Mouse (Mus musculus): ENCODE measurements around the gene Pde9a. TPM values are rescaled to one million over a fixed set of nuclear protein-coding genes. Genes with fewer than 3 reads are reported as not detected.

The Pde9a gene
- total and polyA plus RNA-seq, 2 experiments from 2014 or later = 43.6 to 43.9 TPM

DNA sequence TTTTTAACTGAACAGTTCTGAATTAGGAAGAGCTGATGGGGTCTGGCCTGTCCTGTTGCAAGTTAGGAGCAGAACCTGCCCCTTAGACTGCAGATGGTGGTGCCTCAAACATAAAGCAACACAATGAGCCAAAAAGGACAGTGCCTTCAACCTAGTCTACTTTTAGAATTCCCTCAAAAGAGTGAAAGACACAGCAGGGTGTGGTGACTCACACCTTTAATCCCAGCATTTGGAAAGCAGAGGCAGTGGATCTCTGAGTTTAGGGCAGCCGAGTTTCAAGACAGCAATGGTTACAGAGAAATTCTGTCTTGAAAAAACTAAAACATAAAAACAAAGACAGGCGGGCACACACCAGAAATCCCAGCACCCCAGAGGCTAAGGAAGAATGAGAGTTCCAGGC lies 117.9 kb downstream of the Pde9a start:
- Histone ChIP-seq H3K9me3 (ENCODE audit: low read length) (no peaks in the 10 kb centered on the region), H3K27me3 (ENCODE audit: insufficient read depth, low read length) (no peaks in the 10 kb centered on the region), H3K9ac (no peak overlapping the region), H3K36me3 (ENCODE audit: insufficient read depth) (peaks cover 80% of the 10 kb centered on the region), H3K27ac (ENCODE audit: low read depth, low read length) (no peak overlapping the region), H3K4me2 (ENCODE audit: low read depth) (no peak overlapping the region), H3K4me1 (ENCODE audit: insufficient read depth) (no peaks in the 10 kb centered on the region), H3K4me3 (ENCODE audit: low read depth, low read length) (no peak overlapping the region)
- no peak for TF ChIP-seq CTCF (IDR thresholded peaks at IDR 0.05; ENCODE audit: low read depth)
- DNase-seq (no peak), ATAC-seq (no peak)
- 69% methylated on average over 2 of the region's 2 CpGs for WGBS

DNA sequence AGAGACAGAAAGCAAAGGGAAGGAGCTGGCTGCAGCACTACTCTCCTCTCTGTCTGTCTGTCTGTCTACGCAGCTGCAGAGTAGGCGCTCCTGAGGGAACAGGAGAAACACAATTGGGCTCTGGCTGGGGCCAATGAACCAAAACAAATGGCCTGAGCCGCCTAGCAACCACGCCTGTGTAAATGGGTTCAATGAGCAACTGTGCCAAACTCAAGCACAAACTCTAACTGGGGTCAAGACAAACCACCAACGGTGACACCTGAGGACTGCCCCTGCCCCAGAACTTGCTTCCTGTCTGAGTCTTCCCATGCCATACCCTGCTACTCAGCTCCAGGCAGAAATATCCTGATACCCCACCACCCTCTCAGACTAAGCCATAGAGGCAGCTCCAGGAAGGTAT lies 119.0 kb downstream of the Pde9a start:
- ATAC-seq (peak; percentile 5; the same call in 1 of the 2 replicates), DNase-seq (no peak)
- H3K36me3 ChIP-seq (ENCODE audit: insufficient read depth) = peaks cover 83% of the 10 kb centered on the region
- no peak overlapping the region for H3K27ac ChIP-seq (ENCODE audit: low read depth, low read length)
- WGBS = 33% methylated on average over 5 of the region's 5 CpGs
- H3K4me1 ChIP-seq (ENCODE audit: insufficient read depth) = no peaks in the 10 kb centered on the region
- no peak overlapping the region for H3K4me3 ChIP-seq (ENCODE audit: low read depth, low read length)
- no peaks in the 10 kb centered on the region for H3K9me3 ChIP-seq (ENCODE audit: low read length)
- H3K27me3 ChIP-seq (ENCODE audit: insufficient read depth, low read length) = no peaks in the 10 kb centered on the region
- no peak overlapping the region for H3K9ac ChIP-seq
- no peak overlapping the region for H3K4me2 ChIP-seq (ENCODE audit: low read depth)
- TF ChIP-seq CTCF (IDR thresholded peaks at IDR 0.05; ENCODE audit: low read depth) = no peak

DNA sequence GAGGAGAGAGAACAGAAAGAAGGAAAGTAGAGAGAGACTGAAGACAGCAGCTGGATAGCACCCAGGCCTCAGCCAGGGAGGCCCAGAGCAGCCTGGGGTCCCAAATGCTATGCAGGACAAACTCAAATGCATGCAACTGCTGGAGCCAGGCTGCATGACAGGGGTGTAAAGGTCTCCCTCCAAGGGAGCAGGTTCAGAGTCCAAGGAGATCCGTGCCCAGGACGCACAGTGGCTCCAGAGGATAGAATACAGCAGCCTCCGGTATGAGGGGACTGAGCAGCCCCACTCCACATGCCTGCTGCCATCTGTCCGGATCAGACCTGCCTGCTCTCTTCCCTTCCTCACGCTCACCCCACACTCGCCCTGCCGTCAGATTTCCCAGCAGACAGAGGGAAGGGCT lies 120.3 kb downstream of the Pde9a start:
- DNase-seq = no peak
- Histone ChIP-seq H3K27me3 (ENCODE audit: insufficient read depth, low read length) (no peaks in the 10 kb centered on the region), H3K9me3 (ENCODE audit: low read length) (no peaks in the 10 kb centered on the region), H3K4me3 (ENCODE audit: low read depth, low read length) (no peak overlapping the region), H3K4me1 (ENCODE audit: insufficient read depth) (no peaks in the 10 kb centered on the region), H3K27ac (ENCODE audit: low read depth, low read length) (no peak overlapping the region), H3K4me2 (ENCODE audit: low read depth) (no peak overlapping the region), H3K9ac (no peak overlapping the region), H3K36me3 (ENCODE audit: insufficient read depth) (peaks cover 72% of the 10 kb centered on the region)
- ATAC-seq = no peak
- WGBS = 88% methylated on average over 7 of the region's 7 CpGs
- no peak for TF ChIP-seq CTCF (IDR thresholded peaks at IDR 0.05; ENCODE audit: low read depth)

DNA sequence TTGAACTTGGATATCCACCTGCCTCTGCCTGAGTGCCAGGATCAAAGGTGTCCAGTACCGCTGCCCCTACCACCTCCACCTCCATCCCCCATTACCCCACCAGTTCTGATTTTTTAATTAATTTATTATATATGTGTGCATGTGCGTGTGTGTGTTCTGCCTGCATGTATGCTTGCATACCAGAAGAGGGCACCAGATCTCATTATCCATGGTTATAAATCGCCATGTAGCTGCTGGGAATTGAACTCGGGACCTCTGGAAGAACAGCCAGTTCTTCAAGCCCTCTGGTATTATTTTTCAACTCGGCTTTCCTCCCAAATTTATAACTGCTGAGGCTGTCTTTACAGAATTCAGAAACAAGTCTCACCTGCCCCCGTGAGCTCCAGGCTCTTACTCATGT lies 124.9 kb downstream of the Pde9a start:
- H3K4me3 ChIP-seq (ENCODE audit: low read depth, low read length) = no peak overlapping the region; the same call in 1 of the 2 replicates
- H3K9ac ChIP-seq = no peak overlapping the region
- ATAC-seq = no peak
- no peaks in the 10 kb centered on the region for H3K9me3 ChIP-seq (ENCODE audit: low read length)
- peaks cover 4% of the 10 kb centered on the region; the same call in 1 of the 2 replicates for H3K4me1 ChIP-seq (ENCODE audit: insufficient read depth)
- H3K27me3 ChIP-seq (ENCODE audit: insufficient read depth, low read length) = no peaks in the 10 kb centered on the region
- TF ChIP-seq CTCF (IDR thresholded peaks at IDR 0.05; ENCODE audit: low read depth) = peak; percentile 44
- H3K27ac ChIP-seq (ENCODE audit: low read depth, low read length) = no peak overlapping the region
- peaks cover 35% of the 10 kb centered on the region for H3K36me3 ChIP-seq (ENCODE audit: insufficient read depth)
- 97% methylated on average over 6 of the region's 6 CpGs for WGBS
- DNase-seq = no peak
- H3K4me2 ChIP-seq (ENCODE audit: low read depth) = peak overlapping the region; percentile 64

DNA sequence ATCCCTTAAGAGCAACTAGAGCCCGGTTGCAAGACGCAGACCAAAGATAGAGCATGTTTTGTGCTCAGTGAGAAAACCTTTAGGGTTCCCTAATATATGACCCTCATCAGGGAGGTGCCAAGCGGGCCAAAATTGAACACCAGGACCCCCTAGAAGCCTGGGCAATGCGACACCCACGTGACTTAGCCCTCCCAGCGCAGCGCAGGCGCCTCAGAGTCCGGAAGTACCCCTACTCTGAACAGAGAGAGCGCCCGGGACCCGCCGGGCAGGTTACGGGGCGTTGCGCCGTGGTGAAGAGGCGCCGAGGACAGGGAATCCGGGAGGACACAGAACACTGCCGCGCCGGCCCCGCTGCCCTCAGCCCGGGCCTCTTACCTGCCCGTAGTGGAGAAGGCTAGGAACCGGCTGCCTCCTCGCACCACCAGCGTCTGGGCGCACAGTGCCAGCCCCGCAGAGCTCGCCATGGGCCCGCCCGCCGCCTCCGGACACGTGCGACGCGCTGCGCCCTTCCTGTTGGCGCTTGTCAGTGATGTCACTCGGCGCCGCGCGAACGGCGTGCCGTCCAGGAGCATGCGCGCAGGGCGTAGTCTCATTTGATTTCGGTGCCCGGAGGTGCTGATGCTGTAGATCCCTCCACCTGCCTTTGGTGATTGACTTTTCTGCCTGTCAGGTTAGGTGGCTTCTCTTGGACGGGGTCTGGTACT lies 125.9 kb downstream of the Pde9a start:
- DNase-seq (peak; percentile 97), ATAC-seq (peak; percentile 97)
- Histone ChIP-seq H3K4me1 (ENCODE audit: insufficient read depth) (peaks cover 4% of the 10 kb centered on the region; the same call in 1 of the 2 replicates), H3K9ac (peak overlapping the region; percentile 68), H3K36me3 (ENCODE audit: insufficient read depth) (peaks cover 27% of the 10 kb centered on the region), H3K27me3 (ENCODE audit: insufficient read depth, low read length) (no peaks in the 10 kb centered on the region), H3K9me3 (ENCODE audit: low read length) (no peaks in the 10 kb centered on the region), H3K4me2 (ENCODE audit: low read depth) (peak overlapping the region; percentile 64), H3K4me3 (ENCODE audit: low read depth, low read length) (peak overlapping the region; percentile 77), H3K27ac (ENCODE audit: low read depth, low read length) (peak overlapping the region; percentile 90)
- no peak for TF ChIP-seq CTCF (IDR thresholded peaks at IDR 0.05; ENCODE audit: low read depth)
- WGBS = under 1% methylated on average over 56 of the region's 56 CpGs

DNA sequence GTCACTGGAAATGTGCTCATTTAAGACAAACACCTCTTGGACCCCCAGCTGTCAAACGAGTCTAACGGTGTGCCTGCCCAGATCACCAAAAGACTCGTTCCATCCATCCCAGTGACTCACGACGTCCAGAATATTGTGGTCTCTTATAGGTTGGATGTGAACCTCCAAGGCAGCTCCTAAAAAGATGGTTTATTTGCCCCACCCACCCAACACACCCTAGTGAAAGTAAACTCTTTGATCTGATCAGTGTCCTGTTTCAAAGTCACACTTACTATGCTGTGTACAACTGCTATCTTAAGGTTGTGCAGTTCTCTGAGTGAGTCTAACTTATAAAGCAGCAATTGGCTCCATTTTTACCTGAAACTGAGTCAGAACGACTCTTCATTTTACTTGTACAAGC lies 126.6 kb downstream of the Pde9a start:
- Histone ChIP-seq H3K9me3 (ENCODE audit: low read length) (no peaks in the 10 kb centered on the region), H3K4me2 (ENCODE audit: low read depth) (peak overlapping the region; percentile 64), H3K4me1 (ENCODE audit: insufficient read depth) (peaks cover 4% of the 10 kb centered on the region; the same call in 1 of the 2 replicates), H3K27me3 (ENCODE audit: insufficient read depth, low read length) (no peaks in the 10 kb centered on the region), H3K9ac (peak overlapping the region; percentile 68), H3K27ac (ENCODE audit: low read depth, low read length) (peak overlapping the region; percentile 90), H3K36me3 (ENCODE audit: insufficient read depth) (peaks cover 21% of the 10 kb centered on the region), H3K4me3 (ENCODE audit: low read depth, low read length) (peak overlapping the region; percentile 77)
- DNase-seq = no peak
- 17% methylated on average over 6 of the region's 6 CpGs for WGBS
- TF ChIP-seq CTCF (IDR thresholded peaks at IDR 0.05; ENCODE audit: low read depth) = no peak
- peak; percentile 2; the same call in 1 of the 2 replicates for ATAC-seq

DNA sequence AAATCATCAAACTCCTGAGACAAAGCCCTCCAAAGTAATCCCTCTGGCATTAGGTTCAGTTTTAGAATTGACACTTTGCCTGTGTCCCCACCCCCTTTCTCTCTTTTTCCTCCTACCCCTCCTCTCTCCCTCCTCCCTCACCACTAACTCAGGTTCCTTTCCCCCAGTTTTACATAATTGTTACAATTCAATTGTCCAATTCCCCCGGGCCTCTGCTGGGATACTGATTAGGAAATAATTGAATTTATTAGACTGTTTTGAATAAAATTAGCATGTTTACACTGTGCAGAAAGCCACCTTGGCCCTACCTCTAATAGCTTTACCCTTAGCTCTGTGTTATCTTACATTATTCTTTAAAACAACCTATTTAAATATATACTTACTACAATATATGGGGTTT lies 128.7 kb downstream of the Pde9a start:
- no peak for ATAC-seq
- Histone ChIP-seq H3K4me1 (ENCODE audit: insufficient read depth) (peaks cover 9% of the 10 kb centered on the region; the same call in 1 of the 2 replicates), H3K27me3 (ENCODE audit: insufficient read depth, low read length) (no peaks in the 10 kb centered on the region), H3K9ac (no peak overlapping the region), H3K9me3 (ENCODE audit: low read length) (no peaks in the 10 kb centered on the region), H3K4me2 (ENCODE audit: low read depth) (no peak overlapping the region), H3K36me3 (ENCODE audit: insufficient read depth) (0 out of 2 replicates have a peak, but pooled peaks cover 3% of the 10 kb centered on the region), H3K4me3 (ENCODE audit: low read depth, low read length) (no peak overlapping the region), H3K27ac (ENCODE audit: low read depth, low read length) (no peak overlapping the region)
- no peak for DNase-seq
- WGBS = 40% methylated on average over 1 of the region's 1 CpGs
- no peak for TF ChIP-seq CTCF (IDR thresholded peaks at IDR 0.05; ENCODE audit: low read depth)
